ENCODE assay signal across 12 mouse cellular contexts in the genomic region with DNA sequence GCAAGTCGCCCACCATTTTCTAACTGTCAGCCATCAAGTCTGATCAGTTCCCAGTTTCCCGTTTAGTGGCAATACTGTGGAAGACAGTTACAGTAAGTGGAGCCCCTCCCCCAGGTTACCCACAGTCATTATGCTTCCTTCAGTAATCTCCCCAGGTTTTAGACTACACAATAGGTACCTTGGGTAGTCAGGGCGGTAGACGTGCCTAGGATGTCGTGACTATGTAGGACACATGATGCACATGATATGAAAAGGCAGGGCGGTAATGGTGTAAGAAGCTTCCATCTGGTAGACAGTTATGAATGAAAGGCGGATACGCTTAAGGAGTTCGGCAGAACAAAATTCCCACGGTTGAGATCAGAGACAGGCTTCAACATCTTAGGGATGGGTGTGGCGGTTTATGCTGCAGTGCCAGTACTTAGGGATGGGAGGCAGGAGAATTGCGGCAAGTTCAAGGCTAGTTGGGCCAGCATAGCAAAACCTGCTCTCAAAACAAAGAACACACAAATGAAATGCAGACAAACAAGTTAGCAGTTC. TPM values are rescaled to one million over a fixed set of nuclear protein-coding genes. Genes with fewer than 3 reads are reported as not detected.
DNase-seq lines count a peak whose midpoint lies in the region; ATAC-seq and TF ChIP-seq lines count a peak whose summit lies in the region.
"Had no signal": no experiment of that assay in that cellular context is flagged by ENCODE, and none has a peak within 500 bp of the region (broad histone marks: within the 10 kb centered on the region; RNA-seq: fewer than 3 reads in every experiment).

No protein-coding gene starts in this region.

- H3K9ac ChIP-seq in forebrain, postnatal 0 days: no peak overlapping the region
- no peak overlapping the region for H3K9ac ChIP-seq in kidney, embryonic 15.5 days

- no peak overlapping the region for H3K4me2 ChIP-seq in forebrain, postnatal 0 days (ENCODE audit: low read depth)
- H3K4me2 ChIP-seq in kidney, embryonic 15.5 days: peak overlapping the region; percentile 30
- H3K4me2 ChIP-seq: limb, embryonic 13.5 days had no signal

- H3K36me3 ChIP-seq in forebrain, embryonic 10.5 days (replicated peaks): no peaks in the 10 kb centered on the region
- H3K36me3 ChIP-seq in forebrain, postnatal 0 days (ENCODE audit: insufficient read depth): no peaks in the 10 kb centered on the region
- H3K36me3 ChIP-seq in kidney, embryonic 15.5 days: no peaks in the 10 kb centered on the region
- H3K36me3 ChIP-seq in kidney, adult 2 months (ENCODE audit: control insufficient read depth, insufficient read depth, low read length): no peaks in the 10 kb centered on the region
- no peaks in the 10 kb centered on the region for H3K36me3 ChIP-seq in E14TG2a.4 (ENCODE audit: insufficient read depth, low read length)
- H3K36me3 ChIP-seq: limb, embryonic 13.5 days had no signal

- TF ChIP-seq POLR2A in kidney, adult 2 months (IDR thresholded peaks at IDR 0.05; ENCODE audit: low read depth, low read length): no peak

- H3K4me3 ChIP-seq in forebrain, embryonic 10.5 days: no peak overlapping the region
- H3K4me3 ChIP-seq in forebrain, postnatal 0 days (ENCODE audit: low read depth, low read length): no peak overlapping the region
- no peak overlapping the region for H3K4me3 ChIP-seq in kidney, embryonic 15.5 days (replicated peaks)
- no peak overlapping the region for H3K4me3 ChIP-seq in kidney, adult 2 months (ENCODE audit: insufficient read depth, low read depth, low read length)
- H3K4me3 ChIP-seq in E14TG2a.4 (replicated peaks; ENCODE audit: low read length): peak overlapping the region; percentile 14; the same call in 1 of the 2 replicates
- H3K4me3 ChIP-seq: limb, embryonic 13.5 days had no signal

- 0 out of 2 replicates have a peak, but pooled peaks cover 3% of the 10 kb centered on the region for H3K9me3 ChIP-seq in forebrain, embryonic 10.5 days
- no peaks in the 10 kb centered on the region for H3K9me3 ChIP-seq in forebrain, postnatal 0 days (ENCODE audit: low read length)
- H3K9me3 ChIP-seq in kidney, embryonic 15.5 days (replicated peaks): no peaks in the 10 kb centered on the region
- H3K9me3 ChIP-seq in E14TG2a.4 (ENCODE audit: low read length): peaks cover 3% of the 10 kb centered on the region; the same call in 1 of the 2 replicates

- ATAC-seq in forebrain, postnatal 0 days: no peak; the same call in 1 of the 2 replicates
- no peak for ATAC-seq in kidney, embryonic 15.5 days (replicated peaks; ENCODE audit: low FRiP score)
- peak; percentile 27; the same call in 1 of the 2 replicates for ATAC-seq in granulocyte monocyte progenitor cell, adult 5-6 weeks (replicated peaks; ENCODE audit: poor library complexity, severe bottlenecking)

- peaks cover 36% of the 10 kb centered on the region for H3K27me3 ChIP-seq in forebrain, embryonic 10.5 days (ENCODE audit: poor library complexity, severe bottlenecking)
- H3K27me3 ChIP-seq in forebrain, postnatal 0 days (ENCODE audit: insufficient read depth, low read length): no peaks in the 10 kb centered on the region
- H3K27me3 ChIP-seq in kidney, embryonic 15.5 days: no peaks in the 10 kb centered on the region
- no peaks in the 10 kb centered on the region for H3K27me3 ChIP-seq in kidney, adult 2 months (replicated peaks; ENCODE audit: control insufficient read depth, insufficient read depth, low read length)
- peaks cover 20% of the 10 kb centered on the region for H3K27me3 ChIP-seq in E14TG2a.4 (ENCODE audit: insufficient read depth, low read length)
- H3K27me3 ChIP-seq: limb, embryonic 13.5 days had no signal

- peak overlapping the region; percentile 25; the same call in 1 of the 2 replicates for H3K27ac ChIP-seq in forebrain, embryonic 10.5 days
- H3K27ac ChIP-seq in forebrain, postnatal 0 days (ENCODE audit: low read depth, low read length): no peak overlapping the region
- no peak overlapping the region for H3K27ac ChIP-seq in kidney, embryonic 15.5 days
- H3K27ac ChIP-seq in kidney, adult 2 months (ENCODE audit: insufficient read depth, low read depth, low read length): no peak overlapping the region
- H3K27ac ChIP-seq: limb, embryonic 13.5 days had no signal

- peak; percentile 13 for DNase-seq in forebrain, embryonic 10.5 days (ENCODE audit: extremely low spot score, low spot score)
- no peak for DNase-seq in forebrain, postnatal 0 days
- no peak for DNase-seq in kidney, adult 2 months
- no peak for DNase-seq in left cerebral cortex, adult 9 months (ENCODE audit: low spot score in 2 of 2)
- no peak for DNase-seq in right cerebral cortex, postnatal 25 days
- DNase-seq: adrenal gland, adult 8-10 months; cerebellum, adult 2 months; retina, postnatal 1 day had no signal

- no peak for TF ChIP-seq CTCF in forebrain, postnatal 0 days (IDR thresholded peaks at IDR 0.05; ENCODE audit: low read depth)
- TF ChIP-seq CTCF in kidney, adult 2 months (conservative IDR thresholded peaks at IDR 0.05; ENCODE audit: insufficient read depth, insufficient read length, low read depth, low read length): no peak
- no peak for TF ChIP-seq CTCF in E14TG2a.4 (conservative IDR thresholded peaks at IDR 0.05; ENCODE audit: low read length)

- WGBS in forebrain, embryonic 10.5 days: 80% methylated on average over 12 of the region's 12 CpGs
- WGBS in forebrain, postnatal 0 days: 71% methylated on average over 12 of the region's 12 CpGs
- 72% methylated on average over 12 of the region's 12 CpGs for WGBS in kidney, embryonic 15.5 days
- 71% methylated on average over 12 of the region's 12 CpGs for WGBS in kidney, adult 2 months

- H3K4me1 ChIP-seq in forebrain, embryonic 10.5 days: peaks cover 17% of the 10 kb centered on the region
- no peaks in the 10 kb centered on the region; the same call in 1 of the 2 replicates for H3K4me1 ChIP-seq in forebrain, postnatal 0 days (ENCODE audit: insufficient read depth)
- peaks cover 16% of the 10 kb centered on the region for H3K4me1 ChIP-seq in kidney, embryonic 15.5 days
- no peaks in the 10 kb centered on the region; the same call in 1 of the 2 replicates for H3K4me1 ChIP-seq in kidney, adult 2 months (ENCODE audit: control insufficient read depth, insufficient read depth, low read length)
- H3K4me1 ChIP-seq in E14TG2a.4 (replicated peaks; ENCODE audit: low read depth, low read length): peaks cover 19% of the 10 kb centered on the region

RNA-seq across cellular contexts. Expression of gene Kitl, which starts 15.6 kb away (rescaled TPM):
- polyA plus RNA-seq in forebrain, embryonic 10.5 days (2016; fragmentation: Nextera tagmentation; extraction: Ambion mirVana): 15.6 and 16.0 TPM in 2 replicates
- 76.6 and 110 TPM in 2 replicates for total RNA-seq in forebrain, postnatal 0 days (2014; rRNA removed)
- 45.0 and 81.6 TPM in 2 replicates for polyA plus RNA-seq in forebrain, postnatal 0 days (2015; fragmentation: Nextera tagmentation; extraction: Ambion mirVana)
- polyA plus RNA-seq in kidney, embryonic 15.5 days (2015; fragmentation: Nextera tagmentation; extraction: Ambion mirVana): 24.3 and 26.3 TPM in 2 replicates
- polyA plus RNA-seq in kidney, adult 2 months (2012; rRNA removed): 10.3 and 15.1 TPM in 2 replicates
- 0.17 TPM in 1 of 2 replicates, not detected in the other for total RNA-seq in granulocyte monocyte progenitor cell, adult 5-6 weeks (2014; fragmentation: Nextera tagmentation)
- not detected in 2 replicates for total RNA-seq in granulocyte monocyte progenitor cell, adult 5-6 weeks (2017)
